Mouse (Mus musculus): ENCODE measurements around the gene Itsn2. TPM values are rescaled to one million over a fixed set of nuclear protein-coding genes. Genes with fewer than 3 reads are reported as not detected.
"Not testable (repeated sequence)": the region's sequence is repeated elsewhere in the genome, so short reads cannot be mapped to it uniquely, and the experiment has no call there.

Itsn2 gene
- polyA plus RNA-seq, 1 experiment from 2014 or later: 42.7 TPM

GRCm38 (mm10) chr12:4744486-4744885, 152.0 kb downstream of the Itsn2 start:
- H3K4me3 ChIP-seq (ENCODE audit: low read depth, low read length): no peak overlapping the region
- no peaks in the 10 kb centered on the region for H3K4me1 ChIP-seq (ENCODE audit: insufficient read depth)
- H3K9ac ChIP-seq: no peak overlapping the region
- H3K27ac ChIP-seq (ENCODE audit: low read depth): no peak overlapping the region
- no peaks in the 10 kb centered on the region for H3K27me3 ChIP-seq (ENCODE audit: insufficient read depth, low read length)
- H3K36me3 ChIP-seq (ENCODE audit: insufficient read depth): no peaks in the 10 kb centered on the region
- no peaks in the 10 kb centered on the region for H3K9me3 ChIP-seq (ENCODE audit: low read depth, low read length)
- ATAC-seq (ENCODE audit: insufficient read depth) (no peak), DNase-seq (no peak)
- no peak for TF ChIP-seq CTCF (IDR thresholded peaks at IDR 0.05; ENCODE audit: low read depth)
- H3K4me2 ChIP-seq: no peak overlapping the region
- WGBS: 80% methylated on average over 10 of the region's 10 CpGs

- DNase-seq; H3K4me2 ChIP-seq; H3K27me3 ChIP-seq (ENCODE audit: insufficient read depth, low read length); ATAC-seq (ENCODE audit: insufficient read depth); H3K9me3 ChIP-seq (ENCODE audit: low read depth, low read length); H3K36me3 ChIP-seq (ENCODE audit: insufficient read depth); H3K27ac ChIP-seq (ENCODE audit: low read depth); H3K4me1 ChIP-seq (ENCODE audit: insufficient read depth); H3K9ac ChIP-seq; H3K4me3 ChIP-seq (ENCODE audit: low read depth, low read length): not testable (repeated sequence)
- WGBS: 87% methylated on average over 4 of the region's 4 CpGs
Observed at GRCm38 (mm10) chr12:4754451-4754850, 162.0 kb downstream of the Itsn2 start.

- Histone ChIP-seq H3K27me3 (ENCODE audit: insufficient read depth, low read length) (no peaks in the 10 kb centered on the region), H3K4me1 (ENCODE audit: insufficient read depth) (no peaks in the 10 kb centered on the region), H3K9ac (no peak overlapping the region), H3K27ac (ENCODE audit: low read depth) (no peak overlapping the region), H3K9me3 (ENCODE audit: low read depth, low read length) (no peaks in the 10 kb centered on the region), H3K4me3 (ENCODE audit: low read depth, low read length) (no peak overlapping the region), H3K4me2 (no peak overlapping the region), H3K36me3 (ENCODE audit: insufficient read depth) (no peaks in the 10 kb centered on the region)
- ATAC-seq (ENCODE audit: insufficient read depth): no peak
- DNase-seq: no peak
- 81% methylated on average over 1 of the region's 1 CpGs for WGBS
- no peak for TF ChIP-seq CTCF (IDR thresholded peaks at IDR 0.05; ENCODE audit: low read depth)
Observed at GRCm38 (mm10) chr12:4757060-4757459, 164.6 kb downstream of the Itsn2 start.

Other genes with a start within 250 kb of the Itsn2 start
- gene Ncoa1, start 115.5 kb upstream of the Itsn2 start, polyA plus RNA-seq (2014; fragmentation: Nextera tagmentation; extraction: Ambion mirVana): 11.4 and 13.1 TPM in 2 replicates
- gene Gm3625, start 289 bp downstream of the Itsn2 start, polyA plus RNA-seq (2014; fragmentation: Nextera tagmentation; extraction: Ambion mirVana): not detected in 2 replicates
- gene Fam228a, start 145.8 kb downstream of the Itsn2 start, polyA plus RNA-seq (2014; fragmentation: Nextera tagmentation; extraction: Ambion mirVana): 0.39 and 0.41 TPM in 2 replicates
- 2.1 and 2.5 TPM in 2 replicates for gene Pfn4, start 176.4 kb downstream of the Itsn2 start, polyA plus RNA-seq (2014; fragmentation: Nextera tagmentation; extraction: Ambion mirVana)
- 1.4 and 1.6 TPM in 2 replicates for gene Fam228b, start 176.6 kb downstream of the Itsn2 start, polyA plus RNA-seq (2014; fragmentation: Nextera tagmentation; extraction: Ambion mirVana)
- gene Sf3b6, start 224.9 kb downstream of the Itsn2 start, polyA plus RNA-seq (2014; fragmentation: Nextera tagmentation; extraction: Ambion mirVana): 258 and 261 TPM in 2 replicates
- 9.4 and 10.0 TPM in 2 replicates for gene Fkbp1b, start 249.0 kb downstream of the Itsn2 start, polyA plus RNA-seq (2014; fragmentation: Nextera tagmentation; extraction: Ambion mirVana)